Mouse (Mus musculus) common myeloid progenitor, adult 5-6 weeks (primary cell): ENCODE data around the gene H6pd. TPM values are rescaled to one million over a fixed set of nuclear protein-coding genes. Genes with fewer than 3 reads are reported as not detected.

Experiments
- ATAC-seq: replicated peaks from 2 replicates; pipeline ENCODE4 v1.8.0; 2016; ENCODE audit warnings: low read depth, mild to moderate bottlenecking, moderate TSS enrichment, inconsistent platforms; ENCODE audit not compliant: poor library complexity, severe bottlenecking
- total RNA-seq: library from RNA; stranded (forward); fragments of 200-1000, 187-1606 nt; gene quantifications from 2 replicates; pipeline ENCODE4 v1.2.3, GENCODE M21; 2017

The H6pd gene
- total RNA-seq, 1 experiment from 2014 or later = 19.5 TPM

- ATAC-seq = peak; percentile 84
Observed at GRCm38 (mm10) chr4:149979819-149980308, 29.0 kb downstream of the H6pd start.

GRCm38 (mm10) chr4:149978820-149979219 is 30.0 kb downstream of the H6pd start:
- ATAC-seq = no peak

- no peak for ATAC-seq
Observed at GRCm38 (mm10) chr4:149977801-149978544, 30.9 kb downstream of the H6pd start.

- ATAC-seq = no peak
Observed at GRCm38 (mm10) chr4:149977181-149977580, 31.6 kb downstream of the H6pd start.

- ATAC-seq = no peak
Observed at GRCm38 (mm10) chr4:149975730-149976254, 33.0 kb downstream of the H6pd start.

- no peak for ATAC-seq
Observed at GRCm38 (mm10) chr4:149975291-149975690, 33.5 kb downstream of the H6pd start.

GRCm38 (mm10) chr4:149971393-149971792 is 37.4 kb downstream of the H6pd start:
- no peak for ATAC-seq

GRCm38 (mm10) chr4:149968526-149968925 is 40.3 kb downstream of the H6pd start:
- ATAC-seq = peak; percentile 46; the same call in 1 of the 2 replicates

GRCm38 (mm10) chr4:149966963-149967362 is 41.9 kb downstream of the H6pd start:
- ATAC-seq = no peak

- ATAC-seq = peak; percentile 34; the same call in 1 of the 2 replicates
Observed at GRCm38 (mm10) chr4:149966252-149966651, 42.6 kb downstream of the H6pd start.

- ATAC-seq = no peak
Observed at GRCm38 (mm10) chr4:149965672-149966071, 43.2 kb downstream of the H6pd start.

GRCm38 (mm10) chr4:149965242-149965641 is 43.6 kb downstream of the H6pd start:
- ATAC-seq = no peak

- no peak for ATAC-seq
Observed at GRCm38 (mm10) chr4:149964770-149965169, 44.1 kb downstream of the H6pd start.

- no peak for ATAC-seq
Observed at GRCm38 (mm10) chr4:149964285-149964684, 44.5 kb downstream of the H6pd start.

GRCm38 (mm10) chr4:149960391-149960790 is 48.4 kb downstream of the H6pd start:
- no peak for ATAC-seq

- ATAC-seq = no peak
Observed at GRCm38 (mm10) chr4:149959816-149960215, 49.0 kb downstream of the H6pd start.

- peak; percentile 33; the same call in 1 of the 2 replicates for ATAC-seq
Observed at GRCm38 (mm10) chr4:149958566-149958965, 50.3 kb downstream of the H6pd start.

GRCm38 (mm10) chr4:149956048-149956447 is 52.8 kb downstream of the H6pd start:
- no peak for ATAC-seq

- no peak for ATAC-seq
Observed at GRCm38 (mm10) chr4:149955631-149956030, 53.2 kb downstream of the H6pd start.

- ATAC-seq = peak; percentile 92
Observed at GRCm38 (mm10) chr4:149954893-149955439, 53.9 kb downstream of the H6pd start, which contains the start of gene Spsb1. TSS of gene Spsb1 (minus strand) at chr4:149955043.
